Mouse (Mus musculus): ENCODE measurements around the gene Lrrfip2. TPM values are rescaled to one million over a fixed set of nuclear protein-coding genes. Genes with fewer than 3 reads are reported as not detected.

Lrrfip2 gene
- total and polyA plus RNA-seq, 2 experiments: 9.7 to 37.8 TPM

- DNase-seq (ENCODE audit: extremely low read depth, low read depth, low spot score): no peak
- Histone ChIP-seq H3K79me2 (ENCODE audit: control insufficient read depth, insufficient read depth, low read length) (peaks cover 43% of the 10 kb centered on the region), H3K36me3 (ENCODE audit: control insufficient read depth, insufficient read depth, low read length) (no peaks in the 10 kb centered on the region), H3K27me3 (ENCODE audit: control insufficient read depth, insufficient read depth, low read length) (no peaks in the 10 kb centered on the region), H3K4me3 (ENCODE audit: insufficient read depth, low read depth, low read length) (no peak overlapping the region), H3K27ac (replicated peaks; ENCODE audit: insufficient read depth, low read depth, low read length) (no peak overlapping the region), H3K4me1 (ENCODE audit: control insufficient read depth, insufficient read depth, low read length) (peaks cover 4% of the 10 kb centered on the region), H3K9ac (ENCODE audit: low read depth, low read length) (no peak overlapping the region)
- TF ChIP-seq CTCF (IDR thresholded peaks at IDR 0.05; ENCODE audit: low read depth, low read length) (no peak), POLR2A (IDR thresholded peaks at IDR 0.05; ENCODE audit: extremely low read depth, insufficient read depth, low read length) (no peak)
- 70% methylated on average over 2 of the region's 2 CpGs for WGBS
Measured at GRCm38 (mm10) chr9:111130126-111130525, 12.7 kb downstream of the Lrrfip2 start.

- H3K27me3 ChIP-seq (ENCODE audit: control insufficient read depth, insufficient read depth, low read length): no peaks in the 10 kb centered on the region
- whole genome bisulfite sequencing: 87% methylated on average over 9 of the region's 9 CpGs
- H3K4me1 ChIP-seq (ENCODE audit: control insufficient read depth, insufficient read depth, low read length): peaks cover 18% of the 10 kb centered on the region
- peak overlapping the region; percentile 67 for H3K27ac ChIP-seq (replicated peaks; ENCODE audit: insufficient read depth, low read depth, low read length)
- TF ChIP-seq POLR2A (IDR thresholded peaks at IDR 0.05; ENCODE audit: extremely low read depth, insufficient read depth, low read length) (no peak), CTCF (IDR thresholded peaks at IDR 0.05; ENCODE audit: low read depth, low read length) (no peak)
- no peaks in the 10 kb centered on the region for H3K36me3 ChIP-seq (ENCODE audit: control insufficient read depth, insufficient read depth, low read length)
- DNase-seq (ENCODE audit: extremely low read depth, low read depth, low spot score): no peak
- H3K4me3 ChIP-seq (ENCODE audit: insufficient read depth, low read depth, low read length): no peak overlapping the region
- H3K79me2 ChIP-seq (ENCODE audit: control insufficient read depth, insufficient read depth, low read length): peaks cover 37% of the 10 kb centered on the region
- no peak overlapping the region for H3K9ac ChIP-seq (ENCODE audit: low read depth, low read length)
Measured at GRCm38 (mm10) chr9:111138161-111138560, 20.8 kb downstream of the Lrrfip2 start.

- H3K27ac ChIP-seq (replicated peaks; ENCODE audit: insufficient read depth, low read depth, low read length): no peak overlapping the region
- no peak overlapping the region for H3K4me3 ChIP-seq (ENCODE audit: insufficient read depth, low read depth, low read length)
- H3K36me3 ChIP-seq (ENCODE audit: control insufficient read depth, insufficient read depth, low read length): no peaks in the 10 kb centered on the region
- H3K79me2 ChIP-seq (ENCODE audit: control insufficient read depth, insufficient read depth, low read length): peaks cover 36% of the 10 kb centered on the region; the same call in 1 of the 2 replicates
- TF ChIP-seq CTCF (IDR thresholded peaks at IDR 0.05; ENCODE audit: low read depth, low read length) (no peak), POLR2A (IDR thresholded peaks at IDR 0.05; ENCODE audit: extremely low read depth, insufficient read depth, low read length) (no peak)
- peaks cover 23% of the 10 kb centered on the region for H3K4me1 ChIP-seq (ENCODE audit: control insufficient read depth, insufficient read depth, low read length)
- H3K9ac ChIP-seq (ENCODE audit: low read depth, low read length): no peak overlapping the region
- H3K27me3 ChIP-seq (ENCODE audit: control insufficient read depth, insufficient read depth, low read length): no peaks in the 10 kb centered on the region
- no peak for DNase-seq (ENCODE audit: extremely low read depth, low read depth, low spot score)
- 93% methylated on average over 6 of the region's 6 CpGs for WGBS
Measured at GRCm38 (mm10) chr9:111142721-111143120, 25.3 kb downstream of the Lrrfip2 start.

- WGBS: 100% methylated on average over 1 of the region's 1 CpGs
- no peak overlapping the region for H3K9ac ChIP-seq (ENCODE audit: low read depth, low read length)
- H3K27me3 ChIP-seq (ENCODE audit: control insufficient read depth, insufficient read depth, low read length): no peaks in the 10 kb centered on the region
- peaks cover 30% of the 10 kb centered on the region; the same call in 1 of the 2 replicates for H3K79me2 ChIP-seq (ENCODE audit: control insufficient read depth, insufficient read depth, low read length)
- H3K27ac ChIP-seq (replicated peaks; ENCODE audit: insufficient read depth, low read depth, low read length): no peak overlapping the region
- no peak overlapping the region for H3K4me3 ChIP-seq (ENCODE audit: insufficient read depth, low read depth, low read length)
- no peaks in the 10 kb centered on the region for H3K36me3 ChIP-seq (ENCODE audit: control insufficient read depth, insufficient read depth, low read length)
- peaks cover 20% of the 10 kb centered on the region for H3K4me1 ChIP-seq (ENCODE audit: control insufficient read depth, insufficient read depth, low read length)
- TF ChIP-seq CTCF (IDR thresholded peaks at IDR 0.05; ENCODE audit: low read depth, low read length) (no peak), POLR2A (IDR thresholded peaks at IDR 0.05; ENCODE audit: extremely low read depth, insufficient read depth, low read length) (no peak)
- DNase-seq (ENCODE audit: extremely low read depth, low read depth, low spot score): no peak
Measured at GRCm38 (mm10) chr9:111143387-111143786, 26.0 kb downstream of the Lrrfip2 start.

GRCm38 (mm10) chr9:111144711-111145110 lies 27.3 kb downstream of the Lrrfip2 start:
- H3K27me3 ChIP-seq (ENCODE audit: control insufficient read depth, insufficient read depth, low read length): no peaks in the 10 kb centered on the region
- H3K79me2 ChIP-seq (ENCODE audit: control insufficient read depth, insufficient read depth, low read length): peaks cover 30% of the 10 kb centered on the region; the same call in 1 of the 2 replicates
- 59% methylated on average over 1 of the region's 1 CpGs for WGBS
- H3K36me3 ChIP-seq (ENCODE audit: control insufficient read depth, insufficient read depth, low read length): no peaks in the 10 kb centered on the region
- peak; percentile 76 for DNase-seq (ENCODE audit: extremely low read depth, low read depth, low spot score)
- H3K4me1 ChIP-seq (ENCODE audit: control insufficient read depth, insufficient read depth, low read length): peaks cover 22% of the 10 kb centered on the region
- TF ChIP-seq POLR2A (IDR thresholded peaks at IDR 0.05; ENCODE audit: extremely low read depth, insufficient read depth, low read length): no peak
- TF ChIP-seq CTCF (IDR thresholded peaks at IDR 0.05; ENCODE audit: low read depth, low read length): no peak
- no peak overlapping the region for H3K4me3 ChIP-seq (ENCODE audit: insufficient read depth, low read depth, low read length)
- 0 out of 2 replicates have a peak overlapping the region, but pooled peaks have one; percentile 32 for H3K27ac ChIP-seq (replicated peaks; ENCODE audit: insufficient read depth, low read depth, low read length)
- H3K9ac ChIP-seq (ENCODE audit: low read depth, low read length): no peak overlapping the region

- no peak for DNase-seq (ENCODE audit: extremely low read depth, low read depth, low spot score)
- TF ChIP-seq CTCF (IDR thresholded peaks at IDR 0.05; ENCODE audit: low read depth, low read length) (no peak), POLR2A (IDR thresholded peaks at IDR 0.05; ENCODE audit: extremely low read depth, insufficient read depth, low read length) (no peak)
- Histone ChIP-seq H3K27ac (replicated peaks; ENCODE audit: insufficient read depth, low read depth, low read length) (no peak overlapping the region), H3K36me3 (ENCODE audit: control insufficient read depth, insufficient read depth, low read length) (no peaks in the 10 kb centered on the region), H3K27me3 (ENCODE audit: control insufficient read depth, insufficient read depth, low read length) (no peaks in the 10 kb centered on the region), H3K4me1 (ENCODE audit: control insufficient read depth, insufficient read depth, low read length) (peaks cover 23% of the 10 kb centered on the region), H3K4me3 (ENCODE audit: insufficient read depth, low read depth, low read length) (no peak overlapping the region), H3K79me2 (ENCODE audit: control insufficient read depth, insufficient read depth, low read length) (peaks cover 24% of the 10 kb centered on the region; the same call in 1 of the 2 replicates), H3K9ac (ENCODE audit: low read depth, low read length) (no peak overlapping the region)
- WGBS: 84% methylated on average over 3 of the region's 3 CpGs
Measured at GRCm38 (mm10) chr9:111145497-111146190, 28.3 kb downstream of the Lrrfip2 start.

Measured in liver, adult 2 months (tissue).